Mouse (Mus musculus): ENCODE measurements around the gene Gpr176. TPM values are rescaled to one million over a fixed set of nuclear protein-coding genes. Genes with fewer than 3 reads are reported as not detected.

The Gpr176 gene
- polyA plus RNA-seq, 1 experiment from 2014 or later = 0.39 TPM

DNA sequence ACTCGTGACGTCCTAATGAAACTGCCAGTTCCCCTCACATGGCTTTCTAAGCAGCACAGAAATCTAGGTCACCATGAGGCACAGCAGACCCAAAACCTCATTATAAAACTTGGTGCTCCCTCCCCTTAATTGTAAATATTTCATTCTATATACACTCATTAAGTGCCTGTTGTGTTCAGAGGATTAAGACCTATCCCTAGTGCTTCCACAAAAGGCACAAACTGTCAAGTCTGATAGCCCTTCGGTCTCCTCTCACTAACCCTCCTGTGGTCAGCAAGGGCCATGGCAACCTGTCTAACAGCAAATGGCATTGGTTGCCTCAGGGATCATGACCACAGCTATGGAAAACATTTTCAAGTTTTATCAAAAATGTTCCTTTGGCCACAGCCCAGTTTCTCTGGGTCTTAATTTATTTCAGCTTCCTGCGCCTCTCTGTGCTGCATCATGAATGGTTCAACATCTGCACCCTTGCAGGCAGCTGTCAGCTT lies 19.3 kb downstream of the Gpr176 start:
- Histone ChIP-seq H3K27ac (peak overlapping the region; percentile 30; the same call in 1 of the 2 replicates), H3K36me3 (no peaks in the 10 kb centered on the region), H3K4me1 (replicated peaks) (peaks cover 31% of the 10 kb centered on the region), H3K4me3 (no peak overlapping the region), H3K27me3 (ENCODE audit: insufficient read depth, poor library complexity, severe bottlenecking) (no peaks in the 10 kb centered on the region), H3K9me3 (no peaks in the 10 kb centered on the region)
- DNase-seq (ENCODE audit: low spot score) = no peak
- 68% methylated on average over 4 of the region's 4 CpGs for WGBS

DNA sequence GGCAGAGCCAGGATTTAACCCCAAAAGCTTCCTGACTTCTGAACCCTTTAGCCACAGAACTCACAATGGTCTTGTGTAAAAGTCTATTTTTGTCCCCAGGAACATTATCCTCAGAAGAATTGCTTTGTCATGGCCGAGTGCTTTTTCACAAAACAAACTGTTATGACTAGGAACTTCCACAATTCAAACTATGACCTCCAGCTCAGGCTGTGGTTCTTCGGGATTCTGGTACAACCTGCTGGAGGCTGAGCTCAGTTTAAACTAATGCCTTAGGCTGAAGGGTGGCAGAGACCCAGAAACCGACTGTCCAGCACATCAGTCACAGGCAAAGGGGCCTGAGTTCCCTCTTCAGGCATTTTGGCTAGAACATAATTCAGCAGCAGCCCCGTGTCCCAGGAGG lies 19.7 kb downstream of the Gpr176 start:
- H3K9me3 ChIP-seq = no peaks in the 10 kb centered on the region
- no peaks in the 10 kb centered on the region for H3K27me3 ChIP-seq (ENCODE audit: insufficient read depth, poor library complexity, severe bottlenecking)
- H3K4me1 ChIP-seq (replicated peaks) = peaks cover 31% of the 10 kb centered on the region
- no peaks in the 10 kb centered on the region for H3K36me3 ChIP-seq
- DNase-seq (ENCODE audit: low spot score) = no peak
- WGBS = 34% methylated on average over 4 of the region's 4 CpGs
- peak overlapping the region; percentile 30; the same call in 1 of the 2 replicates for H3K27ac ChIP-seq
- no peak overlapping the region for H3K4me3 ChIP-seq

DNA sequence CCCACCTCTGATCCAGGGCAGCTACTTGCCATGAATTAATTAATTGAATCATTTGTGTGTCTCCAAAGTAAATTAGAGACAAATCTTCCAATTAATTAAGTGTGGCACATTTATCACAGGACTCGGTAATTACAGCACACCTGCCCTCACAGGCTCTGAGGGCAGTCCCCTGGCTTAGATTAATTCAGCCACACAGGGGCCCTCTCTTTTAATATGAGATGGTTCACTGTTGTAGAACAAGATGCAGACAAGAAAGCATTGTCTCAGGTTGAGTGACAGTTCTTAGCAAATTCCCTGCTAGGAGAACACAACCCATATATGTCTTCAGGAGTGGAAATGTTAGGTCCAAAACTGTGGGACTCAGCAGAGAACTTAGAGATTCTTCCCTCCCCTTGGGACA lies 27.7 kb downstream of the Gpr176 start:
- WGBS = 57% methylated on average over 1 of the region's 1 CpGs
- Histone ChIP-seq H3K4me3 (no peak overlapping the region), H3K4me1 (replicated peaks) (peaks cover 9% of the 10 kb centered on the region; the same call in 1 of the 2 replicates), H3K27ac (no peak overlapping the region), H3K36me3 (no peaks in the 10 kb centered on the region), H3K27me3 (ENCODE audit: insufficient read depth, poor library complexity, severe bottlenecking) (no peaks in the 10 kb centered on the region), H3K9me3 (no peaks in the 10 kb centered on the region)
- DNase-seq (ENCODE audit: low spot score) = no peak

DNA sequence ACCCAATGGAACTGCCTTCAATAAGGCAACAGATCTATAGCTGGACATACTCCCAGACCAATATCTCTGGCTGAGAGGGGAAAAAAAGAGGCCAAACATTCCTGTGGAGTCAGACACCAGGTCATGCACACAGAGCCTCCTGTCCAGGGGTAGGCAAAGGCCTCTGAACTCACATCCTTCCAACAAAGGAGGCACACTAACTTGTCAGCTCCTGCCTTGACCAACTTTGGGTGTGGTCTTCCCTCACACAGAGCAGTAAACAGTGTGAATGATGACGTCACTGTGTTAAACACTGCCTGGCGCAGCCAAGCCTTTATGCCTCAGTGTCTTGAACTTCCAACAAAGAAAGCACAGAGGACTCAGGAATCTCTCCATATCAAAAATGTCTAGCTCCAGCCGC lies 29.3 kb downstream of the Gpr176 start:
- Histone ChIP-seq H3K9me3 (no peaks in the 10 kb centered on the region), H3K27me3 (ENCODE audit: insufficient read depth, poor library complexity, severe bottlenecking) (no peaks in the 10 kb centered on the region), H3K4me3 (no peak overlapping the region), H3K36me3 (no peaks in the 10 kb centered on the region), H3K4me1 (replicated peaks) (peaks cover 9% of the 10 kb centered on the region; the same call in 1 of the 2 replicates), H3K27ac (no peak overlapping the region)
- 80% methylated on average over 3 of the region's 3 CpGs for WGBS
- no peak for DNase-seq (ENCODE audit: low spot score)

DNA sequence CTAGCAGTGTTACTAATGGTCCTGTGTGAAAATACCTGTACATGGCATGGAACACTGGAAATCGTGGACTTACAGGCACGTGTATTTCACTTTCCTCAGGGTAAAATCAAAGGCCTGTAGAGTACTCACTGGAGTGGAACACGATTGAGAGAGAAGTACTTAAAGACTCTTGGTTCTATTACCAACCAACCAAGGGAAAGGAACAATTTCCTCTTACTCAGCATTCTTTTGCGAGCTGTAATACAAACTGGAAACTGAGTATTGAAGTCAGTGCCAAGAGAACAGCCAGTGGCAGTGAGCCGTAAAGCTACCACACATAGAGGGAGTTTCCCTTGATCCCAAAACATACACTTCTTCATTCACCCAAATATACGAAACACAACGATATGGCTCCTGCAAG lies 31.9 kb downstream of the Gpr176 start:
- no peaks in the 10 kb centered on the region for H3K36me3 ChIP-seq
- no peaks in the 10 kb centered on the region for H3K9me3 ChIP-seq
- H3K27ac ChIP-seq = no peak overlapping the region
- H3K4me1 ChIP-seq (replicated peaks) = peaks cover 9% of the 10 kb centered on the region; the same call in 1 of the 2 replicates
- no peaks in the 10 kb centered on the region for H3K27me3 ChIP-seq (ENCODE audit: insufficient read depth, poor library complexity, severe bottlenecking)
- H3K4me3 ChIP-seq = no peak overlapping the region
- no peak for DNase-seq (ENCODE audit: low spot score)
- WGBS = 88% methylated on average over 7 of the region's 7 CpGs

DNA sequence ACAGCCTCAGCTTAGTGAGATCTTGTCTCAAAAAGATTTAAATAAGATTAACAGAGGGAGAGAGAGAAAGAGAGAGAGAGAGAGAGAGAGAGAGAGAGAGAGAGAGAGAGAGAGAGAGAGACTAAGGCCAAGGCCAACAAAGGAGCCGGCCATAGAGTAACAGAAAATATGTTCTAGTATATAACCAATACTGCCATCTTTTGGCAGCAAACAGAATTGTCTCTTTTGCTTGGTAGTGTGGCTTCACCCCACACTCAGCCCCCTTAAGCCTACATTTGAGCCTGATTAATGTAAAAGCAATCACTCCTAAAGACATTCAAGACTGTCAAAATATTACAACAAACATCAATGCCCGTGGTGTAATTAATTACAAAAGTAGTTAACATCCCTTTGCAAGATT lies 37.1 kb downstream of the Gpr176 start:
- Histone ChIP-seq H3K4me1 (replicated peaks) (no peaks in the 10 kb centered on the region), H3K36me3 (no peaks in the 10 kb centered on the region), H3K4me3 (no peak overlapping the region), H3K27me3 (ENCODE audit: insufficient read depth, poor library complexity, severe bottlenecking) (no peaks in the 10 kb centered on the region), H3K27ac (no peak overlapping the region), H3K9me3 (no peaks in the 10 kb centered on the region)
- no peak for DNase-seq (ENCODE audit: low spot score)
- 58% methylated on average over 2 of the region's 2 CpGs for WGBS

DNA sequence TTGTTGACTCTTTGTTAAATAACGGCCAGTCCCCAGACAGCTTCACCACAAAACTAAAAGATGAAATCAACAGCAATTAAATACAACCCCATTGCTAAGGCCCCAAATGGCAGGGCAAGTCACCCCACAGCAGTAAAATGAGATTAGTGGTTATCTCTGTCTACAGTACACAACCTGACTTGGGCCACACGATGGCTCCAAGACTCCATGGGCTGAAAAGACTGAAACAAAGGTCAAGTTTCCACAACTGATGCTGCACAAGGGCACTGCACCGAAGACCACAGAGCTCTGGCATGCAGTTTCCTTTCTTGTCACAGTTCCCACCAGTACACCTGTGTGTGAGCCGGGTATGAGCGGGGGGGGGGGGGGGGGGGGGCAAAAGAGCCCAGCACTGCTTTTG lies 50.6 kb downstream of the Gpr176 start:
- WGBS = 76% methylated on average over 3 of the region's 5 CpGs
- Histone ChIP-seq H3K4me1 (replicated peaks) (peaks cover 15% of the 10 kb centered on the region), H3K27ac (no peak overlapping the region), H3K4me3 (no peak overlapping the region), H3K9me3 (no peaks in the 10 kb centered on the region), H3K36me3 (no peaks in the 10 kb centered on the region), H3K27me3 (ENCODE audit: insufficient read depth, poor library complexity, severe bottlenecking) (no peaks in the 10 kb centered on the region)
- DNase-seq (ENCODE audit: low spot score) = no peak

DNA sequence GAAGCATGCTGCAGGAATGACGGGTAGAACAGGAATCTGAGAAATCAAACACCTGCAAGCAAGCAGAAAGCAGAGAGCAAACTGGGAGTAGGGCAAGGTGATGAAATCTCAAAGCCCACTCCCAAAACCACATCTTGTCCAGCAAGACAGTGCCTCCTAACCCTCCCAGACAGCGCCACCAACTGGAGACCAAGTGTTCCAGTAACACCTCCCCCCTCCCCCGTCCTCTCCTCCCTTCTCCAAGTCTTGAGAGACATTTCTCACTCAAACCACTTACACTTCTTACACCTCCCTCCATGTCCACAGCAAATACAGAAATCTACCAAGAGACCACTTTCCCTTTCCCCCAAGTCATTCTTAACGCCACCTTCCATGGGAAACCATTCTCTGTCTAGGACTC lies 51.4 kb downstream of the Gpr176 start:
- H3K36me3 ChIP-seq = no peaks in the 10 kb centered on the region
- H3K27me3 ChIP-seq (ENCODE audit: insufficient read depth, poor library complexity, severe bottlenecking) = no peaks in the 10 kb centered on the region
- no peak overlapping the region for H3K27ac ChIP-seq
- 79% methylated on average over 4 of the region's 4 CpGs for WGBS
- H3K4me3 ChIP-seq = no peak overlapping the region
- peaks cover 15% of the 10 kb centered on the region for H3K4me1 ChIP-seq (replicated peaks)
- DNase-seq (ENCODE audit: low spot score) = no peak
- H3K9me3 ChIP-seq = no peaks in the 10 kb centered on the region

DNA sequence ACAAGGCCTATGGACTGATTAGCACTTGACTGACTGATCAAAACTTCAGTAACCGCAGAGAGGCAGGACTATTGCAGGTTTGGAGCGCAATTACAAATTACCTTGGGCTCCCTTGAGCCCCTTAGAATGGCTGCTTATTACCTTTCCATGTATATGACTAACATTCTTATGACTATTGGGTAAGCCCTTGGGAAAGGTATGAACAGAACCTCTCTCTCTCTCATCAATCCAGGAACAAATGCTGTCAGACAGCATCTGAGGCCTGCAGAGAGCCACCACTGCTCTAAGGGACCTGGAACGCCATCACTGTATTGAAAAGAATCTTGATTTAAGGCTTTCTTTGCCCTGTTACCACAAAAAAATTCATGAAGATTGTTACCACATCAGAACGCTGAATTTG lies 52.1 kb downstream of the Gpr176 start:
- no peak for DNase-seq (ENCODE audit: low spot score)
- Histone ChIP-seq H3K36me3 (no peaks in the 10 kb centered on the region), H3K27ac (no peak overlapping the region), H3K27me3 (ENCODE audit: insufficient read depth, poor library complexity, severe bottlenecking) (no peaks in the 10 kb centered on the region), H3K4me1 (replicated peaks) (peaks cover 16% of the 10 kb centered on the region), H3K4me3 (no peak overlapping the region), H3K9me3 (no peaks in the 10 kb centered on the region)
- WGBS = 88% methylated on average over 4 of the region's 4 CpGs

DNA sequence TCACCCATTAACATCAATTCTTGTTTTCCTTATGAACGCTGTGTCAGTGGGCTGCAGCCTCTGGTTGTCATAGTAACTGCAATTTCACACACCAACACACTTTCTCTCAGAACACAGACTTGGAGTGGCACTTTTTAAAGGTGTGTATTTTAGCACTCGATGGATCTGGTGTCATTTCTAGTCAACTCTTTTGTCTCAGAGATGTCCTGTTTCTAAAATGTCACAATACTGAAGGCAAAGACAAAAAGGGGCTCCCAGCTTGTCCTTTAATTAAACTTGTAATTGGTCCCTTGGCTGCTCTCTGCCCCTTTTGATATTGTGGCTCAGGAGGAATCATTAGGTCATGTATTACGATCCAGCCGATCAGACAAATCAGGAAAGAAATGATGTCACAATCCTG lies 52.7 kb downstream of the Gpr176 start:
- Histone ChIP-seq H3K9me3 (no peaks in the 10 kb centered on the region), H3K27me3 (ENCODE audit: insufficient read depth, poor library complexity, severe bottlenecking) (no peaks in the 10 kb centered on the region), H3K4me3 (no peak overlapping the region), H3K36me3 (no peaks in the 10 kb centered on the region), H3K27ac (no peak overlapping the region), H3K4me1 (replicated peaks) (peaks cover 16% of the 10 kb centered on the region)
- DNase-seq (ENCODE audit: low spot score) = no peak
- WGBS = 59% methylated on average over 4 of the region's 4 CpGs

DNA sequence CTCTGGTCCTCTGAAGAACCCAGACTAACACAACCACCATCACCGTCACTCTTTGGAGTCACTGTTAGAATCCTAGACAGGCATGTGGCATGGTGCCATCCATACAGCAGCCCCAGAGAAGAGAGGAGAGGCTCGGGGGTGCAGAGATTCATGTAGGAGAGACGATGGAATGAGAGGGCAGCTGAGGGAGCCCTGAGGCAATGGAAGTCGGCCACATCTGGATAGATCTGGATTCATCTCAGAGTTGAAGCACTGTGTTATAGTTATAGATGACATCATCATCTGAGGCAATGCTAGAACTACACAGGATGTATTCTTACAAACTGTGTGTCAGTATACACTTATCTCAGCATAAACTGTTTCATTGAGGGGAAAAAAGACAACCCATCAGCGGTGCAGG lies 54.0 kb downstream of the Gpr176 start:
- H3K36me3 ChIP-seq = no peaks in the 10 kb centered on the region
- peaks cover 16% of the 10 kb centered on the region for H3K4me1 ChIP-seq (replicated peaks)
- WGBS = 71% methylated on average over 5 of the region's 5 CpGs
- H3K9me3 ChIP-seq = no peaks in the 10 kb centered on the region
- H3K4me3 ChIP-seq = no peak overlapping the region
- H3K27me3 ChIP-seq (ENCODE audit: insufficient read depth, poor library complexity, severe bottlenecking) = no peaks in the 10 kb centered on the region
- no peak overlapping the region for H3K27ac ChIP-seq
- DNase-seq (ENCODE audit: low spot score) = no peak

DNA sequence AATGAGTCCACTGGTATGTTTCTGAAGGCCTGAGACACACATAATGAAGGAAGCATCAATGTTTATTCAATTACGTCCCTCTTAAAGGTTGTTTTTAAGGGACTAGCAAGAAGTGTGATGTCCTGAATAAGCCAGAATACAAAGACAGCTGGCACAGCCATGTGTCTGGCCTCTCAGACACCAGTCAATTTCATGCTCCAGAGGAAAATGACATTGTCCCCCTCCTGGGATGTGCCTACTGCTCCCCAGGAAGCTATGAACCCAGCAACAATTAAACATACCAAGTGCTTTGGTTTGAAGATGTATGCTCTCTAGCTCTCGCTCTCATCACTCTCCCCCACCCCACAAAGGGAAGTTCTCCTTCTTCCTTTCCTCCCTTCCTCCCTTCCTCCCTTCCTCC lies 56.3 kb downstream of the Gpr176 start:
- Histone ChIP-seq H3K36me3 (no peaks in the 10 kb centered on the region), H3K9me3 (no peaks in the 10 kb centered on the region), H3K27ac (no peak overlapping the region), H3K27me3 (ENCODE audit: insufficient read depth, poor library complexity, severe bottlenecking) (no peaks in the 10 kb centered on the region), H3K4me1 (replicated peaks) (peaks cover 16% of the 10 kb centered on the region), H3K4me3 (no peak overlapping the region)
- no peak for DNase-seq (ENCODE audit: low spot score)
- 66% methylated on average over 2 of the region's 2 CpGs for WGBS

DNA sequence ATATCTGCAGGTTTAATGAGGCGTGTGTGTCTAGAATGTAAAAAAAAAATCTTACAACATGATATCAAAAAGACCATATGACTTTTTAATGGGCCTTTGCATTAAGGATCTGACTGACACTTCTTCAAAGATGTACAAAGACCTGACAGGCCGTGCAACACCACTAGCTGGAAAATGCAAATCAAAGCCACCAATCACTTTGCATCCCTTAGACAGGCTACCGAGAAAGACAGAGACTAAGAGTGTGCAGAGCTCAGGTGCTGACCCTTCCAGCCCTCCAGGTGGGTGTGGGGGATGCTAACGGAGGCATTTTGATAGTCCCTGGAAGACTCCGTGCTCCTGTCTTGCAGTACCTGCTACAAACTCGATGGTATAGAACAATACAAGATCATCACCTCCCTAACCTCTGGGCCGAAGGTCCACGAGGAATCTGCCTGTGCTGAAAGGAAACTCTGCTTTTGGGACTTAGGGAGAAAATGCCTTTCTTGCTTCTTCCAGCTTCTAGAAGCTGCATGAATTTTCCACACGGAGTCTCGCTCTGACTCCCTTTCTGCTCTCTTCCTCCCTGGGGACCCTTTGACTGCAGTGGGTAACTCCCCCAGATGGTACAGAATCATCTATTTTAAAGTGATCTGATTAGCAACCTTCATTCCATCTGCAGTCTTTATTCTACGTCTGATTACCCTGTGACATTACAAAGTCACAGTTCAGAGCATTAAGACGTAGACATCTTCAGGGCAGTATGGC lies 57.4 kb downstream of the Gpr176 start:
- Histone ChIP-seq H3K4me3 (no peak overlapping the region), H3K27me3 (ENCODE audit: insufficient read depth, poor library complexity, severe bottlenecking) (no peaks in the 10 kb centered on the region), H3K9me3 (no peaks in the 10 kb centered on the region), H3K27ac (no peak overlapping the region), H3K36me3 (no peaks in the 10 kb centered on the region), H3K4me1 (replicated peaks) (peaks cover 16% of the 10 kb centered on the region)
- 81% methylated on average over 12 of the region's 12 CpGs for WGBS
- DNase-seq (ENCODE audit: low spot score) = no peak

DNA sequence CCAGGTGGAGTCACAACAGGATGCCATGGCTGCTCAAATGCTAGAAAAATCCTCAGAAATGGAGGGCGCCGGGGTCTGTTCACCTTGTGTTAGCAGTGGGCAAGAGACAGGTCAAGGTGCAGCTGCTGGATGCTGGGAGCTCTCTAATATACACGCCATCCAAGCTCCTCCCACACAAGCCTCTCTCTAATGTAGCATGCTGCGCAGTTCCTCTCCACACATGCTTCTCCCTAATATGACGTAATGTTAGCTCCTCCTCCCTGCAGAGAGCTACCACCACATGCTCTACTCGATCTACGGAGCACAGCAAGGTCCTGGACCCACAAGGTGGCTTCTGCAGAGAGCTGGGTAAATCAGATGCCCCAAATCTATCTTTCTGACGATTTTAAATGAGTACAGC lies 65.7 kb downstream of the Gpr176 start:
- DNase-seq (ENCODE audit: low spot score) = no peak
- H3K9me3 ChIP-seq = no peaks in the 10 kb centered on the region
- WGBS = 76% methylated on average over 8 of the region's 8 CpGs
- H3K27me3 ChIP-seq (ENCODE audit: insufficient read depth, poor library complexity, severe bottlenecking) = no peaks in the 10 kb centered on the region
- no peaks in the 10 kb centered on the region for H3K36me3 ChIP-seq
- H3K4me3 ChIP-seq = no peak overlapping the region
- no peak overlapping the region for H3K27ac ChIP-seq
- H3K4me1 ChIP-seq (replicated peaks) = peaks cover 12% of the 10 kb centered on the region
